Mouse (Mus musculus) myocyte (in vitro differentiated cells): ENCODE data around the gene Gm49358. TPM values are rescaled to one million over a fixed set of nuclear protein-coding genes. Genes with fewer than 3 reads are reported as not detected.
A peak's percentile ranks its signal among the peaks of the same experiment; 100 is the strongest.

Experiments used
- H3K27me3 ChIP-seq: one replicate; pipeline ENCODE4 v1.6.1; 2011; ENCODE audit not compliant: control insufficient read depth, insufficient read depth, insufficient read length
- H3K36me3 ChIP-seq: one replicate; pipeline ENCODE4 v1.6.1; 2011; ENCODE audit not compliant: control insufficient read depth, insufficient read depth
- H3K4me2 ChIP-seq: one replicate; pipeline ENCODE4 v1.6.1; 2011; ENCODE audit warnings: low read depth, control low read depth
- H3K4me3 ChIP-seq: one replicate; pipeline ENCODE4 v1.5.1; 2011; ENCODE audit warnings: mild to moderate bottlenecking, control low read depth, moderate library complexity
- H3K79me2 ChIP-seq: one replicate; pipeline ENCODE4 v1.6.1; 2011; ENCODE audit not compliant: control insufficient read depth, insufficient read depth
- H3ac ChIP-seq: one replicate; pipeline ENCODE4 v1.6.1; 2011; ENCODE audit not compliant: control insufficient read depth, insufficient read length
- CEBPB ChIP-seq: IDR thresholded peaks from 2 replicates; pipeline ENCODE4 v1.6.1; 2011; ENCODE audit warnings: mild to moderate bottlenecking, moderate library complexity; ENCODE audit not compliant: poor library complexity, insufficient read depth, severe bottlenecking
- E2F4 ChIP-seq: IDR thresholded peaks from one replicate; pipeline ENCODE4 v1.6.1; 2011; ENCODE audit warnings: mild to moderate bottlenecking, control low read depth, moderate library complexity; ENCODE audit not compliant: insufficient read depth
- MAX ChIP-seq: IDR thresholded peaks from one replicate; pipeline ENCODE4 v1.6.1; 2011; ENCODE audit warnings: low read depth, mild to moderate bottlenecking, control low read depth
- MYOD1 ChIP-seq, 3 experiments: IDR thresholded peaks; one replicate each; pipeline ENCODE4 v1.6.1; 2011; ENCODE audit warnings: control low read depth in 2 of 3, low read depth in 2 of 3, mild to moderate bottlenecking in 2 of 3, moderate library complexity in 1 of 3; ENCODE audit not compliant: insufficient read length in 2 of 3, control insufficient read depth in 1 of 3
- MYOG ChIP-seq, 3 experiments: IDR thresholded peaks; one replicate each; pipeline ENCODE4 v1.6.1; 2011; ENCODE audit warnings: control low read depth in 2 of 3, low read depth in 2 of 3, mild to moderate bottlenecking in 2 of 3; ENCODE audit not compliant: insufficient read length in 2 of 3, control insufficient read depth in 1 of 3, insufficient read depth in 1 of 3
- POLR2A ChIP-seq: IDR thresholded peaks from one replicate; pipeline ENCODE4 v1.6.1; 2011; ENCODE audit warnings: low read depth, mild to moderate bottlenecking, control low read depth, moderate library complexity; ENCODE audit not compliant: insufficient read length
- POLR2AphosphoS2 ChIP-seq: IDR thresholded peaks from one replicate; pipeline ENCODE4 v1.6.1; 2011; ENCODE audit warnings: low read depth, control low read depth; ENCODE audit not compliant: insufficient read length
- REST ChIP-seq: IDR thresholded peaks from one replicate; pipeline ENCODE4 v1.6.1; 2011; ENCODE audit warnings: mild to moderate bottlenecking, control low read depth, moderate library complexity; ENCODE audit not compliant: insufficient read depth, insufficient read length
- SRF ChIP-seq: IDR thresholded peaks from one replicate; pipeline ENCODE4 v1.6.1; 2011; ENCODE audit warnings: low read depth; ENCODE audit not compliant: control insufficient read depth, insufficient read length
- TCF12 ChIP-seq: IDR thresholded peaks from one replicate; pipeline ENCODE4 v1.6.1; 2011; ENCODE audit warnings: mild to moderate bottlenecking, control low read depth; ENCODE audit not compliant: poor library complexity, insufficient read depth, severe bottlenecking
- TCF3 ChIP-seq: IDR thresholded peaks from one replicate; pipeline ENCODE4 v1.6.1; 2011; ENCODE audit warnings: low read depth, control low read depth; ENCODE audit not compliant: insufficient read length
- USF1 ChIP-seq: IDR thresholded peaks from one replicate; pipeline ENCODE4 v1.6.1; 2011; ENCODE audit warnings: low read depth, mild to moderate bottlenecking, control low read depth, moderate library complexity
- polyA plus RNA-seq: library from polyadenylated mRNA; unstranded; fragments of >200 nt; fragmentation: generic; extraction: Trizol; gene quantifications from one replicate; pipeline ENCODE4 v1.2.1, GENCODE M21; 2012; ENCODE audit warnings: missing spikeins

Gene Gm49358
- polyA plus RNA-seq, 1 experiment, result not detected

GRCm38 (mm10) chr10:86872591-86872990, 108.8 kb downstream of the Gm49358 start:
- Histone ChIP-seq H3K4me3 (no peak overlapping the region), H3ac (no peak overlapping the region), H3K79me2 (no peaks in the 10 kb centered on the region), H3K4me2 (peak overlapping the region; percentile 13), H3K27me3 (no peaks in the 10 kb centered on the region), H3K36me3 (no peaks in the 10 kb centered on the region)
- no peak for TF ChIP-seq MYOG (IDR thresholded peaks at IDR 0.05; ENCODE audit: control insufficient read depth in 1 of 3, insufficient read depth in 1 of 3, insufficient read length in 2 of 3, low read depth in 2 of 3)
- TF ChIP-seq USF1, result peak; percentile 13
- no peak for TF ChIP-seq MAX

- Histone ChIP-seq H3K4me3 (no peak overlapping the region), H3K36me3 (no peaks in the 10 kb centered on the region), H3K79me2 (no peaks in the 10 kb centered on the region), H3K4me2 (no peak overlapping the region), H3ac (no peak overlapping the region), H3K27me3 (no peaks in the 10 kb centered on the region)
- TF ChIP-seq CEBPB, result no peak
- no peak for TF ChIP-seq REST
- no peak for TF ChIP-seq TCF12
- no peak for TF ChIP-seq MYOG (IDR thresholded peaks at IDR 0.05; ENCODE audit: control insufficient read depth in 1 of 3, insufficient read depth in 1 of 3, insufficient read length in 2 of 3, low read depth in 2 of 3)
- TF ChIP-seq USF1, result no peak
- no peak for TF ChIP-seq E2F4
Observed at GRCm38 (mm10) chr10:86878721-86879120, 114.9 kb downstream of the Gm49358 start.

GRCm38 (mm10) chr10:86880071-86880806, 116.5 kb downstream of the Gm49358 start:
- Histone ChIP-seq H3K27me3 (no peaks in the 10 kb centered on the region), H3K4me2 (no peak overlapping the region), H3ac (no peak overlapping the region), H3K79me2 (no peaks in the 10 kb centered on the region), H3K4me3 (no peak overlapping the region), H3K36me3 (no peaks in the 10 kb centered on the region)
- TF ChIP-seq MYOD1 (IDR thresholded peaks at IDR 0.05; ENCODE audit: control insufficient read depth in 1 of 3, insufficient read length in 2 of 3, low read depth in 2 of 3), result no peak
- TF ChIP-seq SRF, result no peak
- no peak for TF ChIP-seq POLR2AphosphoS2
- no peak for TF ChIP-seq MAX
- no peak for TF ChIP-seq USF1
- no peak for TF ChIP-seq TCF3
- no peak for TF ChIP-seq POLR2A
- no peak for TF ChIP-seq TCF12
- no peak for TF ChIP-seq REST
- no peak for TF ChIP-seq E2F4
- no peak for TF ChIP-seq MYOG (IDR thresholded peaks at IDR 0.05; ENCODE audit: control insufficient read depth in 1 of 3, insufficient read depth in 1 of 3, insufficient read length in 2 of 3, low read depth in 2 of 3)
- no peak for TF ChIP-seq CEBPB

GRCm38 (mm10) chr10:86881448-86881847, 117.7 kb downstream of the Gm49358 start:
- Histone ChIP-seq H3ac (no peak overlapping the region), H3K79me2 (no peaks in the 10 kb centered on the region), H3K4me3 (no peak overlapping the region), H3K4me2 (no peak overlapping the region), H3K36me3 (no peaks in the 10 kb centered on the region), H3K27me3 (no peaks in the 10 kb centered on the region)
- no peak for TF ChIP-seq REST
- TF ChIP-seq TCF3, result no peak
- TF ChIP-seq MAX, result no peak
- TF ChIP-seq SRF, result no peak
- TF ChIP-seq MYOD1 (IDR thresholded peaks at IDR 0.05; ENCODE audit: control insufficient read depth in 1 of 3, insufficient read length in 2 of 3, low read depth in 2 of 3), result no peak
- TF ChIP-seq MYOG (IDR thresholded peaks at IDR 0.05; ENCODE audit: control insufficient read depth in 1 of 3, insufficient read depth in 1 of 3, insufficient read length in 2 of 3, low read depth in 2 of 3), result no peak
- TF ChIP-seq TCF12, result no peak
- TF ChIP-seq E2F4, result no peak

Other genes starting within 250 kb of the Gm49358 start
- gene Hsp90b1, start 58.5 kb upstream of the Gm49358 start, polyA plus RNA-seq, result 138 TPM
- 0.40 TPM for gene Ttc41, start 58.2 kb upstream of the Gm49358 start, polyA plus RNA-seq
- gene Nt5dc3, start 15.0 kb downstream of the Gm49358 start, polyA plus RNA-seq, result 15.5 TPM
- gene Stab2, start 244.1 kb downstream of the Gm49358 start, polyA plus RNA-seq, result 0.17 TPM